Mouse (Mus musculus) ES-Bruce4 (cell line): ENCODE measurements around the gene Acsl6.

ENCODE experiments used
- CTCF ChIP-seq: IDR thresholded peaks from one replicate; pipeline ENCODE4 v1.8.1; 2011; ENCODE audit warnings: low read depth, low read length
- EP300 ChIP-seq: IDR thresholded peaks from 2 replicates; pipeline ENCODE4 v1.6.1; 2011; ENCODE audit warnings: low read depth, low read length; ENCODE audit not compliant: insufficient read depth
- POLR2A ChIP-seq: IDR thresholded peaks from one replicate; pipeline ENCODE4 v1.8.1; 2011; ENCODE audit warnings: low read length; ENCODE audit not compliant: insufficient read depth

DNA sequence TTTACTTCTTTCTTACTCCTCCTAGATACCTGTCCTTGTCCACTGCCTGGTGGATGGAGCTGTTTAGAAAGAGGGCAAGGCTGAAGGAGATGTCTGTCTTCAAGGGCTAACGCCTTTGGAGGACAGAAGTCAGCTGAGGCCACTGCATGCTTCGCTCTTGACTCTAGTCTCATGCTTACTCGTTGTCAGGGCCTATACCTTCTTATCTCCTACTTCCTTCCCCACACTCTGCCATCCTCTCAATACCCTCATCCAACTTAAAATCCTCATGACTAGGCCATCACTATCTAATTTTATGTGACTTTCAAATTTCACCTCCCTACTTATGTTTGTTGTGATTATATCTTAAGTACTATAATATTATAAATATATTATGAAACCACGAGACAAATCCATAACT lies 101.3 kb downstream of the Acsl6 start:
- TF ChIP-seq CTCF, result no peak
- no peak for TF ChIP-seq EP300
- no peak for TF ChIP-seq POLR2A
